Mouse (Mus musculus): Measurements from ENCODE around the gene Ms4a10. TPM values are rescaled to one million over a fixed set of nuclear protein-coding genes. Genes with fewer than 3 reads are reported as not detected.

The Ms4a10 gene
- polyA plus RNA-seq, 1 experiment = not detected

DNA sequence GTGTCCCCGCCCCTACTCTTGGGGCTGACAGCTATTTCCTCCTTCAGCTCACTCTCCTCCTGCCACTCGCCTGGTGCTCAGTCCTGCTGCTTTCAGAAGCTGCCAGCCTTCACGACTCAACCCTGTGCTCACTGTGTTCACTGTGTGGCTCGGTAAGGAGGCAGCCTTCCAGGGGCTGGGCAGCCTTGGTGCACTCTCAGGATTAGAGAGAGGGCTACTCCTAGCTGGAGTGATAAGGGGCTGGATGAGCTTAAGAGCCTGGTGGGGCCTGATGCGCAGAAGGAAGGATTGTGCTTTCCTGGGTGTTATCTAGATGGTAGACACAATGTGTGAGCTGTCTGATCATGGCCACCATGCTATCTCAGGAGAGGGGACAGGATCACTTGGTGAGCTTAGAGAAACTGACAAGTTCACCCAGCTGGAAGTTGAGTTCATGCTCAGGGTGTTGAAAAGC, 37.3 kb downstream of the Ms4a10 start, which contains the start of gene Ptgdr2:
Gene Ptgdr2, plus strand, starts transcription at position 51 of the 454 bp plus-strand sequence.
- Histone ChIP-seq H3K4me3 (ENCODE audit: insufficient read depth, poor library complexity, severe bottlenecking) (no peak within 1 kb of the TSS), H3K79me2 (ENCODE audit: control insufficient read depth, insufficient read depth) (no peaks in the 10 kb centered on the region), H3ac (ENCODE audit: control insufficient read depth, insufficient read length, low read depth) (no peak within 1 kb of the TSS), H3K79me3 (ENCODE audit: low read depth) (no peaks in the 10 kb centered on the region), H3K36me3 (ENCODE audit: control insufficient read depth, insufficient read depth) (peaks cover 13% of the 10 kb centered on the region), H3K27me3 (ENCODE audit: control insufficient read depth, insufficient read depth, insufficient read length) (no peaks in the 10 kb centered on the region)
- no peak for TF ChIP-seq CEBPB (IDR thresholded peaks at IDR 0.05; ENCODE audit: low read depth)
- TF ChIP-seq USF1 (IDR thresholded peaks at IDR 0.05; ENCODE audit: low read depth) = no peak
- TF ChIP-seq MAX (IDR thresholded peaks at IDR 0.05) = no peak
- no peak for TF ChIP-seq CTCF (IDR thresholded peaks at IDR 0.05; ENCODE audit: control insufficient read depth, insufficient read depth, insufficient read length)
- no peak for TF ChIP-seq MYOD1 (IDR thresholded peaks at IDR 0.05; ENCODE audit: control insufficient read depth, insufficient read length, low read depth)
- TF ChIP-seq MYOG (IDR thresholded peaks at IDR 0.05; ENCODE audit: control insufficient read depth, extremely low read depth, insufficient read length) = no peak
- TF ChIP-seq FOSL1 (IDR thresholded peaks at IDR 0.05; ENCODE audit: insufficient read depth, low read length, poor library complexity, severe bottlenecking) = no peak

DNA sequence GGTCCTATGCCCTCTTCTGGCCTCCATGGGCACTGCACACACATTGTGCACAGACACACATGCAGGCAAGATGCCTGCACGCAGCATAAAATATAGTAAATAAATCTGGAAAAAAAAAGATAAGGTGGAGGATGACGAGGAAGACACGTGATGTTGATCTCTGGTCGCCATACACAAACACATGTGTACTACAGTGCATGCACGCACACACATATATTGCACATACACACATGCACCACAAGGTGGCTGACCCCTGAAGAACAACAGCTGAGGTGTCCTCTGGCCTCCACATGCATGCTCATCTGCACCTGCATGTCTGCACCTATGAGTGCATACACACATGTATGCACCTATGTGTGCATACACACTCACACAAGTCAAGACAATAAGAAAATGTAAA, 38.4 kb downstream of the Ms4a10 start:
- no peaks in the 10 kb centered on the region for H3K79me2 ChIP-seq (ENCODE audit: control insufficient read depth, insufficient read depth)
- H3K79me3 ChIP-seq (ENCODE audit: low read depth) = no peaks in the 10 kb centered on the region
- H3K36me3 ChIP-seq (ENCODE audit: control insufficient read depth, insufficient read depth) = peaks cover 2% of the 10 kb centered on the region
- H3K27me3 ChIP-seq (ENCODE audit: control insufficient read depth, insufficient read depth, insufficient read length) = no peaks in the 10 kb centered on the region
- no peak overlapping the region for H3ac ChIP-seq (ENCODE audit: control insufficient read depth, insufficient read length, low read depth)
- H3K4me3 ChIP-seq (ENCODE audit: insufficient read depth, poor library complexity, severe bottlenecking) = no peak overlapping the region
- TF ChIP-seq CTCF (IDR thresholded peaks at IDR 0.05; ENCODE audit: control insufficient read depth, insufficient read depth, insufficient read length) (no peak), MAX (IDR thresholded peaks at IDR 0.05) (no peak), CEBPB (IDR thresholded peaks at IDR 0.05; ENCODE audit: low read depth) (no peak), MYOD1 (IDR thresholded peaks at IDR 0.05; ENCODE audit: control insufficient read depth, insufficient read length, low read depth) (no peak), USF1 (IDR thresholded peaks at IDR 0.05; ENCODE audit: low read depth) (no peak), FOSL1 (IDR thresholded peaks at IDR 0.05; ENCODE audit: insufficient read depth, low read length, poor library complexity, severe bottlenecking) (no peak)

DNA sequence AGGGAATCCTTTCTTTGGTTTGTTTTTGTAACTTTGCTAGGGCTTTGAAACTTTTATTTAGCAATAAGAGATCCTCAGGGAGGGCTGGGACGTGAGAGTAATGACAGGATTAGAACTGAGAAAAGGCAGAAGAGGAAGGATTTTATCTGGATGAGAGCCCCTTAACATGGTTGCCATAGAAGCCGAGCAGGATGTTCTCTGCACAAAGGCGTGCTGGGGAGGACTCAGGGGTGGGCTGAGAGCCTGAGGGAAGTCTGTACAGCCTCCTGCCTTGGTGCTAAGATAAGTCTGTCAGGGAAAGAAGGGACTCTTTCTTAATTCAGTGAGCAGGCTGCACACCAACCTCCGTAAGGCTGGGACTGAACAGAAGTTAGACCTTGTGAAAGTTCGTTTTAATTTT, 39.4 kb downstream of the Ms4a10 start:
- H3K79me2 ChIP-seq (ENCODE audit: control insufficient read depth, insufficient read depth) = no peaks in the 10 kb centered on the region
- no peak overlapping the region for H3K4me3 ChIP-seq (ENCODE audit: insufficient read depth, poor library complexity, severe bottlenecking)
- H3K27me3 ChIP-seq (ENCODE audit: control insufficient read depth, insufficient read depth, insufficient read length) = no peaks in the 10 kb centered on the region
- no peak for TF ChIP-seq FOSL1 (IDR thresholded peaks at IDR 0.05; ENCODE audit: insufficient read depth, low read length, poor library complexity, severe bottlenecking)
- TF ChIP-seq CEBPB (IDR thresholded peaks at IDR 0.05; ENCODE audit: low read depth) = no peak
- TF ChIP-seq MYOG (IDR thresholded peaks at IDR 0.05; ENCODE audit: control insufficient read depth, extremely low read depth, insufficient read length) = no peak
- TF ChIP-seq MYOD1 (IDR thresholded peaks at IDR 0.05; ENCODE audit: control insufficient read depth, insufficient read length, low read depth) = no peak
- TF ChIP-seq CTCF (IDR thresholded peaks at IDR 0.05; ENCODE audit: control insufficient read depth, insufficient read depth, insufficient read length) = no peak
- TF ChIP-seq USF1 (IDR thresholded peaks at IDR 0.05; ENCODE audit: low read depth) = no peak
- no peak for TF ChIP-seq MAX (IDR thresholded peaks at IDR 0.05)
- H3ac ChIP-seq (ENCODE audit: control insufficient read depth, insufficient read length, low read depth) = no peak overlapping the region
- H3K36me3 ChIP-seq (ENCODE audit: control insufficient read depth, insufficient read depth) = no peaks in the 10 kb centered on the region
- no peaks in the 10 kb centered on the region for H3K79me3 ChIP-seq (ENCODE audit: low read depth)

DNA sequence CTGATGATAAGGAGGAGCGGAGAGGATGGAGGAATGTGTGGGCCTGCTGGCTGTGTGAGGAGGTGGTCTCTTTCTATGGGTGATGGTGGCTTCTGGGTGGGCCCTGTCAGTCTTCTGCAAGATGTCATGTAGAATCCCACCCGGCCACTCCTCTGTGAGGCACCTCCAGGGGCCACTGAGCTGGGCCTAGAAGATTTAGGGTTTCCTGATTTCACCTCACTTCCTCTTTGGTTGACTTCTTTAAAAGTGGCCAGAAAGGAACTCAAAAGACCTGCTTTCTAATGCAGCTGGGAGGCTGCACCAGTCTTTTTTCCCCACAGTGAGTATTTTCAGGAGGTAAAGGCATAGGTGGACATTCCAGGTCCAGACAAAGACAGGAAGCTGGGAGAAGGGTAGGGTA, 43.8 kb downstream of the Ms4a10 start:
- no peaks in the 10 kb centered on the region for H3K79me2 ChIP-seq (ENCODE audit: control insufficient read depth, insufficient read depth)
- no peak overlapping the region for H3ac ChIP-seq (ENCODE audit: control insufficient read depth, insufficient read length, low read depth)
- H3K4me3 ChIP-seq (ENCODE audit: insufficient read depth, poor library complexity, severe bottlenecking) = no peak overlapping the region
- H3K27me3 ChIP-seq (ENCODE audit: control insufficient read depth, insufficient read depth, insufficient read length) = no peaks in the 10 kb centered on the region
- no peaks in the 10 kb centered on the region for H3K36me3 ChIP-seq (ENCODE audit: control insufficient read depth, insufficient read depth)
- TF ChIP-seq MAX (IDR thresholded peaks at IDR 0.05) (no peak), MYOG (IDR thresholded peaks at IDR 0.05; ENCODE audit: control insufficient read depth, extremely low read depth, insufficient read length) (no peak), FOSL1 (IDR thresholded peaks at IDR 0.05; ENCODE audit: insufficient read depth, low read length, poor library complexity, severe bottlenecking) (no peak), CTCF (IDR thresholded peaks at IDR 0.05; ENCODE audit: control insufficient read depth, insufficient read depth, insufficient read length) (no peak), MYOD1 (IDR thresholded peaks at IDR 0.05; ENCODE audit: control insufficient read depth, insufficient read length, low read depth) (no peak), CEBPB (IDR thresholded peaks at IDR 0.05; ENCODE audit: low read depth) (no peak), USF1 (IDR thresholded peaks at IDR 0.05; ENCODE audit: low read depth) (no peak)
- no peaks in the 10 kb centered on the region for H3K79me3 ChIP-seq (ENCODE audit: low read depth)

DNA sequence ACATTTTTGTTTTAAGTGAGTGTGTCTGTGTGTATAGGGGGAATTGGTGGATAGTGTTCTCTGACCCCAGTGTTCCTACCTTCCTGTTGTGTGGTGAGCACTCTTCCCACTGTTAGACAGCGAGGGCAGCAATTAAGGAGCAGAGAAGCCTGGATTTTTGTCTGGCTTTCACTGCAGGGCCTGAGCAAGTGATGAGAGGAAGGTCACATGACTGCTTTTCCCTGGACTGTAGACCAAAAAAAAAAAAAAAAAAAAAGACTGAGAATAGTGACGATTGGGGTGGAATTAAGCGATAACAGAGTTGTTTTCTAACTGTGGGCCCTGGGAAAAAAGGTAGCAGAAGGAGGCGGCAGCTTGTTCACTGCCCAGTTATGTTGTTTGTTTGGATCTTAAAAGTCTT, 47.8 kb downstream of the Ms4a10 start:
- Histone ChIP-seq H3K79me2 (ENCODE audit: control insufficient read depth, insufficient read depth) (no peaks in the 10 kb centered on the region), H3K4me3 (ENCODE audit: insufficient read depth, poor library complexity, severe bottlenecking) (no peak overlapping the region), H3K27me3 (ENCODE audit: control insufficient read depth, insufficient read depth, insufficient read length) (no peaks in the 10 kb centered on the region), H3K36me3 (ENCODE audit: control insufficient read depth, insufficient read depth) (no peaks in the 10 kb centered on the region), H3ac (ENCODE audit: control insufficient read depth, insufficient read length, low read depth) (no peak overlapping the region), H3K79me3 (ENCODE audit: low read depth) (no peaks in the 10 kb centered on the region)
- TF ChIP-seq FOSL1 (IDR thresholded peaks at IDR 0.05; ENCODE audit: insufficient read depth, low read length, poor library complexity, severe bottlenecking) (no peak), MYOG (IDR thresholded peaks at IDR 0.05; ENCODE audit: control insufficient read depth, extremely low read depth, insufficient read length) (no peak), CEBPB (IDR thresholded peaks at IDR 0.05; ENCODE audit: low read depth) (no peak), USF1 (IDR thresholded peaks at IDR 0.05; ENCODE audit: low read depth) (peak; percentile 76), CTCF (IDR thresholded peaks at IDR 0.05; ENCODE audit: control insufficient read depth, insufficient read depth, insufficient read length) (no peak), MAX (IDR thresholded peaks at IDR 0.05) (no peak), MYOD1 (IDR thresholded peaks at IDR 0.05; ENCODE audit: control insufficient read depth, insufficient read length, low read depth) (no peak)

Data from C2C12 (cell line).